7 mouse cellular contexts compared by ENCODE assay signal in the genomic region with DNA sequence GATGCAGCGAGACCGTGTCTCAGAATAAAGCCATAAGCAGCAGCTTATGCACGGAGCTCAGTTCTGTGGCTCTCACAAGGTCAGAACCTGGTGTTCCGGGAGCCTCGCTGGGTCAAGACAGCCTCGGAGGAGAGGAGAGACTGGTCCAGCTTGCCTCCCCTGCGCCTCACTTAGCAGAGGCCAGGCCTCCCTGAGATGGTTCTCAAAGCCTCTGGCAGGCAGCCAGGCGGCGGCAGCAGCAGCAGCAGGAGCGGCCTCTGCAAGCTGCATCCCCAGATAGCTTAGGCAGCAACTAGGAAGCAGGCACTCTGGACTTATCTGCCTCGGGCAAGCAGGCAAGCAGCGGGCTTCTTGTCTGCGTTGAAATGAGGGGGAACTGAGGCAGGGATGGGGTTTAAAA. TPM values are rescaled to one million over a fixed set of nuclear protein-coding genes. Genes with fewer than 3 reads are reported as not detected.
DNase-seq lines count a peak whose midpoint lies in the region; ATAC-seq and TF ChIP-seq lines count a peak whose summit lies in the region.

No protein-coding gene starts in this region.

- TF ChIP-seq CTCF in small intestine, adult 2 months (IDR thresholded peaks at IDR 0.05; ENCODE audit: extremely low read depth, insufficient read length, insufficient replicate concordance, low read depth, low read length) = no peak

- no peaks in the 10 kb centered on the region for H3K36me3 ChIP-seq in forebrain, embryonic 16.5 days (ENCODE audit: control insufficient read depth, insufficient read depth)
- H3K36me3 ChIP-seq in hindbrain, embryonic 13.5 days = no peaks in the 10 kb centered on the region
- no peaks in the 10 kb centered on the region for H3K36me3 ChIP-seq in small intestine, adult 2 months (ENCODE audit: control insufficient read depth, insufficient read depth, low read length)

- H3K9me3 ChIP-seq in forebrain, embryonic 16.5 days (ENCODE audit: control insufficient read depth, low read length) = no peaks in the 10 kb centered on the region
- H3K9me3 ChIP-seq in hindbrain, embryonic 13.5 days = no peaks in the 10 kb centered on the region

- ATAC-seq in forebrain, embryonic 16.5 days = peak; percentile 27
- ATAC-seq in hindbrain, embryonic 13.5 days (ENCODE audit: low FRiP score) = peak; percentile 34; the same call in 1 of the 2 replicates
- peak; percentile 80 for ATAC-seq in megakaryocyte-erythroid progenitor cell, adult 5-6 weeks (replicated peaks; ENCODE audit: low FRiP score, low TSS enrichment, poor library complexity, severe bottlenecking)

- WGBS in forebrain, embryonic 16.5 days = 12% methylated on average over 13 of the region's 13 CpGs
- 14% methylated on average over 13 of the region's 13 CpGs for WGBS in hindbrain, embryonic 13.5 days
- 9% methylated on average over 13 of the region's 13 CpGs for WGBS in small intestine, adult 2 months

- peak overlapping the region; percentile 40 for H3K9ac ChIP-seq in forebrain, embryonic 16.5 days (replicated peaks; ENCODE audit: low read depth, low read length)
- H3K9ac ChIP-seq in hindbrain, embryonic 13.5 days = peak overlapping the region; percentile 76

- DNase-seq in adrenal gland, adult (ENCODE audit: inconsistent age in 2 of 2, low spot score in 1 of 2) = peak; percentile 89 to 92
- DNase-seq in cerebellum, adult 18-20 months = peak; percentile 73 to 78
- peak; percentile 79 to 91 for DNase-seq in left cerebral cortex, postnatal 10 days (ENCODE audit: extremely low spot score in 1 of 2, low spot score in 2 of 2)

- no peak for TF ChIP-seq POLR2A in small intestine, adult 2 months (IDR thresholded peaks at IDR 0.05; ENCODE audit: low read depth, low read length)

- intact Hi-C loops in left cerebral cortex, postnatal 10 days (cut with DNase I) = loop anchor here (5.0 kb wide), 1 partner anchor 66 kb away; no protein-coding TSS in a partner anchor

- H3K27ac ChIP-seq in forebrain, embryonic 16.5 days (ENCODE audit: low read length) = peak overlapping the region; percentile 75
- H3K27ac ChIP-seq in hindbrain, embryonic 13.5 days = peak overlapping the region; percentile 100
- H3K27ac ChIP-seq in small intestine, adult 2 months (ENCODE audit: insufficient read depth, low read depth, low read length) = peak overlapping the region; percentile 94

- no peaks in the 10 kb centered on the region for H3K27me3 ChIP-seq in forebrain, embryonic 16.5 days (replicated peaks; ENCODE audit: control insufficient read depth, insufficient read depth, low read length)
- no peaks in the 10 kb centered on the region for H3K27me3 ChIP-seq in hindbrain, embryonic 13.5 days
- no peaks in the 10 kb centered on the region for H3K27me3 ChIP-seq in small intestine, adult 2 months (ENCODE audit: control insufficient read depth, insufficient read depth, low read length)

- H3K4me2 ChIP-seq in forebrain, embryonic 16.5 days (ENCODE audit: low read length) = no peak overlapping the region
- no peak overlapping the region for H3K4me2 ChIP-seq in hindbrain, embryonic 13.5 days

- no peak overlapping the region for H3K4me3 ChIP-seq in forebrain, embryonic 16.5 days (replicated peaks; ENCODE audit: low read length)
- H3K4me3 ChIP-seq in hindbrain, embryonic 13.5 days = no peak overlapping the region
- no peak overlapping the region for H3K4me3 ChIP-seq in small intestine, adult 2 months (ENCODE audit: low read depth, low read length)

- peaks cover 57% of the 10 kb centered on the region for H3K4me1 ChIP-seq in forebrain, embryonic 16.5 days (replicated peaks; ENCODE audit: control insufficient read depth, insufficient read depth, low read length)
- peaks cover 65% of the 10 kb centered on the region for H3K4me1 ChIP-seq in hindbrain, embryonic 13.5 days (replicated peaks)
- peaks cover 51% of the 10 kb centered on the region for H3K4me1 ChIP-seq in small intestine, adult 2 months (ENCODE audit: control insufficient read depth, insufficient read depth, insufficient read length, low read length)

RNA-seq across cellular contexts. Expression of a gene that starts 10.4 kb away (rescaled TPM):
- 69.8 and 81.5 TPM in 2 replicates for polyA plus RNA-seq in forebrain, embryonic 16.5 days (2015; fragmentation: Nextera tagmentation; extraction: Ambion mirVana)
- 82.2 and 86.6 TPM in 2 replicates for polyA plus RNA-seq in hindbrain, embryonic 13.5 days (2015; fragmentation: Nextera tagmentation; extraction: Ambion mirVana)
- total RNA-seq in left cerebral cortex, postnatal 10 days (2021) = 100 to 1,000 TPM; 101 to 104 TPM
- 70.9 and 80.1 TPM in 2 replicates for total RNA-seq in megakaryocyte-erythroid progenitor cell, adult 5-6 weeks (2014; fragmentation: Nextera tagmentation)
- total RNA-seq in megakaryocyte-erythroid progenitor cell, adult 5-6 weeks (2017) = 27.2 and 42.9 TPM in 2 replicates
- polyA plus RNA-seq in small intestine, adult 2 months (2012; rRNA removed) = 9.7 and 17.4 TPM in 2 replicates

Comparison
In these comparisons a context has a peak if more than half of its experiments do, and no peak if none do; other contexts are left out.
1. ATAC-seq: peak in every context shown above with its lines; median percentile 80 in megakaryocyte-erythroid progenitor cell, adult 5-6 weeks; 34 in hindbrain, embryonic 13.5 days; 27 in forebrain, embryonic 16.5 days.